Mouse (Mus musculus) small intestine, adult 2 months (tissue): Measurements from ENCODE around the gene Sdc1.

Experiments used
- CTCF ChIP-seq: fragments of 200-500 bp; IDR thresholded peaks from 2 replicates; pipeline ENCODE4 v1.5.1; 2012; ENCODE audit warnings: low read depth, mild to moderate bottlenecking, control low read depth, inconsistent platforms, low read length, moderate library complexity, mixed read lengths; ENCODE audit not compliant: insufficient replicate concordance, insufficient read length; ENCODE audit errors: extremely low read depth
- POLR2A ChIP-seq: fragments of 200-500 bp; IDR thresholded peaks from 2 replicates; pipeline ENCODE4 v1.6.1; 2012; ENCODE audit warnings: low read depth, mild to moderate bottlenecking, control low read depth, inconsistent platforms, low read length, moderate library complexity

DNA sequence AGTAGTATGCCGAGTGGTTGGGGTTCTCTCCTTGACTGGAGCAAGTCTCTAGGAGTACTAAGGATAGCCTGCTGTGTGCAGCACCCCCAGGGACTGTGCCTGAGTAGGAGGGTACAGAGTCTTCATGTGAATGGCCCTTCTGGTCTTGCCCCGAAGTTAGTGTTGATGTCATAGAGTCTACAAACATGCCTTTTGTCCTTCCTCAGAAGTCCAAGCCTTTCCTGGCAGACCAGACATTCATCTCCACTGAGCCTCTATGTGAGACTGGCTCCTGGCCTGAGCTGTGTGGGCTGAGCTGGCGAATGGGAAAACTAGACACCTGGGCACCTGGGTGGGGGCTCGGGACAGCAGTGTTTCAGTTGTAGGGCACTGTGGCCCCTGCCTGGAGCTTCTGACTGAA, 8.7 kb downstream of the Sdc1 start:
- TF ChIP-seq CTCF (no peak), POLR2A (no peak)
